Mouse (Mus musculus) liver, postnatal 0 days (tissue): Measurements from ENCODE around the gene Pop7.

Experiments used
- CTCF ChIP-seq: sonication (generic); IDR thresholded peaks from 2 replicates; pipeline ENCODE4 v1.5.1; 2016; ENCODE audit warnings: antibody characterized with exemption, low read depth
- EP300 ChIP-seq: IDR thresholded peaks from 2 replicates; pipeline ENCODE4 v1.6.1; 2016; ENCODE audit warnings: antibody characterized with exemption, low read depth, mild to moderate bottlenecking

- peak; percentile 52 for TF ChIP-seq CTCF
- TF ChIP-seq EP300 = no peak
Measured at GRCm38 (mm10) chr5:137551119-137551518, 48.8 kb upstream of the Pop7 start.
